Mouse (Mus musculus): ENCODE data around the gene Ikbip. TPM values are rescaled to one million over a fixed set of nuclear protein-coding genes. Genes with fewer than 3 reads are reported as not detected.

The Ikbip gene
- polyA plus RNA-seq, 1 experiment from 2014 or later: 12.9 TPM

- Histone ChIP-seq H3K4me1 (no peaks in the 10 kb centered on the region), H3K4me3 (no peak overlapping the region), H3K9ac (replicated peaks) (no peak overlapping the region), H3K36me3 (peaks cover 10% of the 10 kb centered on the region), H3K4me2 (replicated peaks) (no peak overlapping the region), H3K9me3 (no peaks in the 10 kb centered on the region), H3K27ac (replicated peaks) (no peak overlapping the region), H3K27me3 (no peaks in the 10 kb centered on the region)
- ATAC-seq (replicated peaks): no peak
- WGBS: 76% methylated on average over 10 of the region's 10 CpGs
These were observed 60.0 kb downstream of the Ikbip start for GRCm38 (mm10) chr10:91142654-91143191.

GRCm38 (mm10) chr10:91143313-91144230 lies 60.8 kb downstream of the Ikbip start:
- Histone ChIP-seq H3K9me3 (no peaks in the 10 kb centered on the region), H3K4me3 (no peak overlapping the region), H3K4me1 (no peaks in the 10 kb centered on the region), H3K27me3 (no peaks in the 10 kb centered on the region), H3K27ac (replicated peaks) (no peak overlapping the region), H3K36me3 (peaks cover 11% of the 10 kb centered on the region), H3K4me2 (replicated peaks) (no peak overlapping the region), H3K9ac (replicated peaks) (no peak overlapping the region)
- peak; percentile 29; the same call in 1 of the 2 replicates for ATAC-seq (replicated peaks)
- WGBS: 78% methylated on average over 18 of the region's 18 CpGs

GRCm38 (mm10) chr10:91145413-91145812 lies 62.7 kb downstream of the Ikbip start:
- Histone ChIP-seq H3K27ac (replicated peaks) (no peak overlapping the region), H3K4me3 (no peak overlapping the region), H3K4me2 (replicated peaks) (no peak overlapping the region), H3K36me3 (peaks cover 28% of the 10 kb centered on the region), H3K4me1 (no peaks in the 10 kb centered on the region), H3K27me3 (no peaks in the 10 kb centered on the region), H3K9ac (replicated peaks) (no peak overlapping the region), H3K9me3 (no peaks in the 10 kb centered on the region)
- 93% methylated on average over 7 of the region's 7 CpGs for WGBS
- ATAC-seq (replicated peaks): no peak

Other genes starting within 250 kb of the Ikbip start
- gene Apaf1, start 170 bp upstream of the Ikbip start, polyA plus RNA-seq (2015; fragmentation: Nextera tagmentation; extraction: Ambion mirVana): 20.2 and 21.6 TPM in 2 replicates
- gene Slc25a3, start 41.1 kb downstream of the Ikbip start, polyA plus RNA-seq (2015; fragmentation: Nextera tagmentation; extraction: Ambion mirVana): 447 and 482 TPM in 2 replicates
- 191 and 194 TPM in 2 replicates for gene Tmpo, start 98.4 kb downstream of the Ikbip start, polyA plus RNA-seq (2015; fragmentation: Nextera tagmentation; extraction: Ambion mirVana)